Mouse (Mus musculus) stomach, postnatal 0 days (tissue): Measurements from ENCODE around the gene Ntm.

Source experiments
- CTCF ChIP-seq: IDR thresholded peaks from 2 replicates; pipeline ENCODE4 v1.5.1; 2016; ENCODE audit warnings: antibody characterized with exemption, low read depth, mild to moderate bottlenecking, moderate library complexity
- EP300 ChIP-seq: optimal IDR thresholded peaks from 2 replicates; pipeline ENCODE3; 2016; ENCODE audit warnings: antibody characterized with exemption

DNA sequence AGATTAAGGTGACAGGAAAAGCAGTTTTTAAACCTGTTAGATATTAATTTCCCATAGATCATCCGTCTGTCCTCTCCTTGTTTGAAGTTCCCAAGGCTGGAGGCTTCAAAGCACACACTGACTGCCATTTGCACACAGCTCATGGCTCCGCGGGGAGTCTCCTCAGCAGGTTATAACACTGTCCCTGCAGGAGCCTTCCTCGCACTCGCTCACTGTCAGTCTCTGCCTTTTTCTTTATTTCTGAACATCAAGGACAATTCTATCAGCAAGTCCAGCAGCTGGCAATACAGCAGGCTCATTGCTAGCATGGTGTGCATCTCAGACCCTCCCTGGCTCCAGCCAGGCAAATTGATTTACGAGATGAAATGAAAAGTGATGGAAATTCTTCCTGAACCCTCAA is 485.7 kb downstream of the Ntm start:
- TF ChIP-seq CTCF (no peak), EP300 (no peak)
